Mouse (Mus musculus): Measurements from ENCODE around the gene Gpbp1. TPM values are rescaled to one million over a fixed set of nuclear protein-coding genes. Genes with fewer than 3 reads are reported as not detected.

Gene Gpbp1
- total and polyA plus RNA-seq, 3 experiments = 58.2 to 648 (median 76.3) TPM

GRCm38 (mm10) chr13:111536207-111536887 lies 46.4 kb upstream of the Gpbp1 start:
- peaks cover 2 to 3% of the 10 kb centered on the region in 2 experiments; a peak in 2 of 4 replicates for H3K4me1 ChIP-seq (ENCODE audit: control insufficient read depth in 1 of 2, insufficient read depth in 2 of 2, low read length in 2 of 2)
- H3K4me3 ChIP-seq (ENCODE audit: control insufficient read depth in 1 of 2, insufficient read depth in 1 of 2, low read depth in 2 of 2, low read length in 2 of 2) = no peak overlapping the region
- DNase-seq (ENCODE audit: low read depth, low spot score) = peak; percentile 27
- no peaks in the 10 kb centered on the region for H3K79me2 ChIP-seq (ENCODE audit: control insufficient read depth, insufficient read depth, low read length, poor library complexity)
- H3K9ac ChIP-seq (ENCODE audit: control insufficient read depth, low read depth, low read length, poor library complexity, severe bottlenecking) = no peak overlapping the region
- H3K27ac ChIP-seq (ENCODE audit: control insufficient read depth, low read depth, low read length) = no peak overlapping the region
- H3K9me3 ChIP-seq (replicated peaks; ENCODE audit: insufficient read depth, low read length) = no peaks in the 10 kb centered on the region
- TF ChIP-seq CTCF (IDR thresholded peaks at IDR 0.05 in 2 of 3, conservative IDR thresholded peaks at IDR 0.05 in 1 of 3; ENCODE audit: control insufficient read depth in 1 of 3, insufficient read depth in 1 of 3, low read depth in 2 of 3, low read length in 3 of 3, poor library complexity in 1 of 3, severe bottlenecking in 1 of 3) = peak in 1 of 3 experiments; percentile 22; a peak in 1 of 6 replicates
- TF ChIP-seq TCF12 (IDR thresholded peaks at IDR 0.05; ENCODE audit: low read depth, low read length) = no peak
- peak; percentile 6 for TF ChIP-seq RAD21 (IDR thresholded peaks at IDR 0.05; ENCODE audit: low read depth, low read length)
- no peaks in the 10 kb centered on the region for H3K27me3 ChIP-seq (ENCODE audit: control insufficient read depth in 1 of 2, insufficient read depth in 2 of 2, low read length in 2 of 2)
- no peaks in the 10 kb centered on the region for H3K36me3 ChIP-seq (ENCODE audit: control insufficient read depth in 1 of 2, insufficient read depth in 2 of 2, low read length in 2 of 2)

DNA sequence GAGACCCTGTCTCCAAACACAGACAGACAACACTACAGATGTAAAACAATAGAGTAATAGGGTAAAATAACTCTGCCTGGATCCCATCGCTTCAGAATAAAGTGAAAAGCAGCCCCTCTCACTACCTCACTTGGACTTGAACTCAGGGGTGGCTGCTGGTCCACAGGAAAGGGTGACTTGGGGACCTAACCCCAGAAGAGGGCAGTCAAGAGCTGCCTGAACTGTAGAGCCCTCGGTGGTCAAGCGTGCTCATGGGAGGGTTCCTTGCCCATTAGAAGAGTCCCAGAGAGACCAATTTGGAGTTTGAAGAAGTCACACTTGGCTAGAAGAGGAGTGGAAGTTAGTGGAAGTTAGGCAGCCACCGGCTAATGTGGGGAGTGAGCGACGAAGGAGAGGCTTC lies 44.2 kb upstream of the Gpbp1 start:
- Histone ChIP-seq H3K36me3 (ENCODE audit: control insufficient read depth in 1 of 2, insufficient read depth in 2 of 2, low read length in 2 of 2) (no peaks in the 10 kb centered on the region), H3K4me3 (ENCODE audit: control insufficient read depth in 1 of 2, insufficient read depth in 1 of 2, low read depth in 2 of 2, low read length in 2 of 2) (no peak overlapping the region), H3K27me3 (ENCODE audit: control insufficient read depth in 1 of 2, insufficient read depth in 2 of 2, low read length in 2 of 2) (no peaks in the 10 kb centered on the region), H3K9me3 (replicated peaks; ENCODE audit: insufficient read depth, low read length) (no peaks in the 10 kb centered on the region), H3K27ac (ENCODE audit: control insufficient read depth, low read depth, low read length) (no peak overlapping the region), H3K9ac (ENCODE audit: control insufficient read depth, low read depth, low read length, poor library complexity, severe bottlenecking) (no peak overlapping the region), H3K79me2 (ENCODE audit: control insufficient read depth, insufficient read depth, low read length, poor library complexity) (no peaks in the 10 kb centered on the region), H3K4me1 (ENCODE audit: control insufficient read depth in 1 of 2, insufficient read depth in 2 of 2, low read length in 2 of 2) (peaks cover 2 to 3% of the 10 kb centered on the region in 2 experiments; a peak in 2 of 4 replicates)
- DNase-seq (ENCODE audit: low read depth, low spot score) = no peak
- TF ChIP-seq SMC3 (IDR thresholded peaks at IDR 0.05; ENCODE audit: low read depth, low read length) (peak; percentile 25; the same call in 1 of the 2 replicates), CHD2 (IDR thresholded peaks at IDR 0.05; ENCODE audit: low read length) (no peak), RCOR1 (IDR thresholded peaks at IDR 0.05; ENCODE audit: low read depth, low read length) (no peak), MAX (IDR thresholded peaks at IDR 0.05; ENCODE audit: low read length) (no peak), TBP (IDR thresholded peaks at IDR 0.05; ENCODE audit: low read depth, low read length) (no peak), E2F4 (IDR thresholded peaks at IDR 0.05; ENCODE audit: borderline replicate concordance, low read depth, low read length) (no peak), NRF1 (IDR thresholded peaks at IDR 0.05; ENCODE audit: insufficient read depth, low read depth, low read length, poor library complexity, severe bottlenecking) (no peak), ELF1 (IDR thresholded peaks at IDR 0.05; ENCODE audit: low read depth, low read length) (no peak), RAD21 (IDR thresholded peaks at IDR 0.05; ENCODE audit: low read depth, low read length) (peak; percentile 27), USF1 (IDR thresholded peaks at IDR 0.05; ENCODE audit: low read depth, low read length) (no peak), USF2 (IDR thresholded peaks at IDR 0.05; ENCODE audit: borderline replicate concordance in 1 of 2, insufficient read depth in 1 of 2, low read depth in 1 of 2, low read length in 2 of 2) (no peak), GABPA (IDR thresholded peaks at IDR 0.05; ENCODE audit: low read depth, low read length) (no peak), GATA1 (IDR thresholded peaks at IDR 0.05; ENCODE audit: low read depth, low read length) (no peak), SIN3A (IDR thresholded peaks at IDR 0.05; ENCODE audit: low read length) (no peak), ZKSCAN1 (IDR thresholded peaks at IDR 0.05; ENCODE audit: low read depth, low read length) (no peak), ZNF384 (IDR thresholded peaks at IDR 0.05; ENCODE audit: low read depth, low read length) (no peak), MEF2A (IDR thresholded peaks at IDR 0.05; ENCODE audit: extremely low read depth, insufficient replicate concordance, low read depth, low read length, poor library complexity, severe bottlenecking) (no peak), NELFE (IDR thresholded peaks at IDR 0.05; ENCODE audit: low read depth, low read length) (no peak), ZC3H11A (IDR thresholded peaks at IDR 0.05; ENCODE audit: low read depth, low read length) (0 out of 2 replicates have a peak, but pooled peaks have one; percentile 13), EP300 (IDR thresholded peaks at IDR 0.05; ENCODE audit: low read depth in 1 of 2, low read length in 2 of 2) (no peak), TAL1 (IDR thresholded peaks at IDR 0.05; ENCODE audit: low read length) (no peak), POLR2AphosphoS5 (IDR thresholded peaks at IDR 0.05; ENCODE audit: borderline replicate concordance, low read depth, low read length) (no peak), MYB (IDR thresholded peaks at IDR 0.05; ENCODE audit: low read depth, low read length) (no peak), HCFC1 (IDR thresholded peaks at IDR 0.05; ENCODE audit: low read depth, low read length) (no peak), CTCF (IDR thresholded peaks at IDR 0.05 in 2 of 3, conservative IDR thresholded peaks at IDR 0.05 in 1 of 3; ENCODE audit: control insufficient read depth in 1 of 3, insufficient read depth in 1 of 3, low read depth in 2 of 3, low read length in 3 of 3, poor library complexity in 1 of 3, severe bottlenecking in 1 of 3) (peak in 2 of 3 experiments; percentile 34 to 54; a peak in 4 of 6 replicates), MYC (IDR thresholded peaks at IDR 0.05; ENCODE audit: low read depth, low read length) (no peak), KAT2A (conservative IDR thresholded peaks at IDR 0.05; ENCODE audit: low read depth, low read length) (no peak), BHLHE40 (IDR thresholded peaks at IDR 0.05; ENCODE audit: borderline replicate concordance, low read depth, low read length) (no peak), MAFK (IDR thresholded peaks at IDR 0.05; ENCODE audit: borderline replicate concordance, low read depth, low read length) (no peak)
